Mouse (Mus musculus) megakaryocyte, embryonic 14.5 days (primary cell): Measurements from ENCODE around the gene Hoxb1.

Experiments used
- FLI1 ChIP-seq: IDR thresholded peaks from 2 replicates; pipeline ENCODE4 v1.6.1; 2012; ENCODE audit warnings: low read length, inconsistent platforms, mixed read lengths
- GATA1 ChIP-seq: IDR thresholded peaks from 3 replicates; pipeline ENCODE4 v1.6.1; 2012; ENCODE audit warnings: mixed read lengths, low read length, inconsistent platforms, borderline replicate concordance

GRCm38 (mm10) chr11:96333241-96334001 lies 32.1 kb upstream of the Hoxb1 start:
- TF ChIP-seq FLI1 (no peak), GATA1 (no peak)
